Comparison of ENCODE assay signal across 17 mouse cellular contexts in the genomic region with DNA sequence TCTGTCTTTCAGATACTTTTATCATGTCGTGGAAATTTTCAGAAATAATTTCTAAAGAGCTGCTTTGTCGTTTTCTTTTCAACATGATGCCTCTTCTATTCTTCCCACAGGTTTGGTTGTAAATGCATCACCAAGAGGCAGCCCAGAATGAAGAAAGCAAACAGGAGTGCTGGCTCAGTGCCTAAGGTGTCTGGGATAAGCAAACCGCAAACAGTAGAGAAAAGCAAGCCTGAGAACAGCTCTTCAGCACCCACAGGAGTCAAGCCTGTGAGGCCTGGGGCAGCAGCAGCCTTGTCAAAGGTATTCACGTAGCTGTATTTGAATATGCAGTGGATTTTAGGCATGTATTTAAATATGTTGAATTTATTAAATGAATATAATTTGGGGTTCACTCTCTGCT. TPM values are rescaled to one million over a fixed set of nuclear protein-coding genes. Genes with fewer than 3 reads are reported as not detected.
DNase-seq lines count a peak whose midpoint lies in the region; TF ChIP-seq lines count a peak whose summit lies in the region.
"Had no signal": no experiment of that assay in that cellular context is flagged by ENCODE, and none has a peak within 500 bp of the region (broad histone marks: within the 10 kb centered on the region; RNA-seq: fewer than 3 reads in every experiment).

No protein-coding gene starts in this region.

- 54% methylated on average over 4 of the region's 4 CpGs for WGBS in lung, adult 2 months

- peaks cover 11% of the 10 kb centered on the region for H3K4me1 ChIP-seq in lung, adult 2 months (ENCODE audit: control insufficient read depth, insufficient read depth, low read length)
- H3K4me1 ChIP-seq: heart, embryonic 10.5 days; neural tube, embryonic 12.5 days had no signal

- DNase-seq in cerebellum, adult 9-10 months: peak; percentile 42
- no peak for DNase-seq in cerebellum, adult 11 months
- DNase-seq in lung, adult 18-20 months: peak; percentile 70 to 81
- no peak for DNase-seq in lung, adult 2 months
- peak; percentile 53 for DNase-seq in brain, adult 2 months (ENCODE audit: low read depth, low spot score)
- DNase-seq in lung, postnatal 36 days: peak; percentile 81
- no peak for DNase-seq in thymus, postnatal 10 days (ENCODE audit: low spot score in 2 of 2)
- no peak for DNase-seq in adrenal gland, postnatal 4 days (ENCODE audit: low spot score in 2 of 2)
- DNase-seq: gastrocnemius, postnatal 25 days; heart, postnatal 10 days; kidney, adult 8-10 months; kidney, postnatal 4 days; liver, postnatal 0 days had no signal

- TF ChIP-seq POLR2A in lung, adult 2 months (IDR thresholded peaks at IDR 0.05; ENCODE audit: borderline replicate concordance, extremely low read depth, low read depth, low read length): no peak

- no peak for TF ChIP-seq CTCF in lung, adult 2 months (IDR thresholded peaks at IDR 0.05; ENCODE audit: insufficient read depth, low read length)

- H3K4me3 ChIP-seq in lung, adult 2 months (replicated peaks; ENCODE audit: extremely low read depth, low read depth, low read length): no peak overlapping the region
- H3K4me3 ChIP-seq: heart, embryonic 10.5 days; hindbrain, embryonic 12.5 days; limb, embryonic 15.5 days; neural tube, embryonic 12.5 days had no signal

RNA-seq across cellular contexts. Expression of a gene that starts 18.7 kb away (rescaled TPM):
- polyA plus RNA-seq in lung, adult 2 months (2012; rRNA removed): 60.8 and 73.3 TPM in 2 replicates
- total RNA-seq in adrenal gland, postnatal 4 days (2021): 10 to 100 TPM; 65.2 to 65.7 TPM

Comparison
In these comparisons a context has a peak if more than half of its experiments do, and no peak if none do; other contexts are left out.
1. DNase-seq: peak in cerebellum, adult 9-10 months (single experiment), lung, adult 18-20 months (2 of 2), brain, adult 2 months (single experiment) and lung, postnatal 36 days (single experiment); none in cerebellum, adult 11 months (single experiment), lung, adult 2 months (single experiment), thymus, postnatal 10 days (0 of 2) and adrenal gland, postnatal 4 days (0 of 2).